Mouse (Mus musculus) stomach, embryonic 14.5 days (tissue): ENCODE measurements around the gene Gm20388. TPM values are rescaled to one million over a fixed set of nuclear protein-coding genes. Genes with fewer than 3 reads are reported as not detected.

Experiments used
- ATAC-seq: fragments of 200-750 bp; cut with Nextera tagmentation; 2 replicates; pipeline ENCODE4 v1.8.0; 2017; ENCODE audit warnings: low read depth, moderate TSS enrichment; ENCODE audit not compliant: insufficient number of reproducible peaks, insufficient read depth, low FRiP score
- H3K27ac ChIP-seq: fragments of 300-500 bp; sonication (generic); 2 replicates; pipeline ENCODE4 v1.5.1; 2014; ENCODE audit warnings: mild to moderate bottlenecking, low read length, moderate library complexity, mixed read lengths
- H3K27me3 ChIP-seq: fragments of 300-500 bp; sonication (generic); 2 replicates; pipeline ENCODE4 v1.6.1; 2014; ENCODE audit warnings: low read length, control low read depth, mixed read lengths; ENCODE audit not compliant: control insufficient read depth, insufficient read depth
- H3K36me3 ChIP-seq: fragments of 300-500 bp; sonication (generic); 2 replicates; pipeline ENCODE4 v1.6.1; 2014; ENCODE audit warnings: mild to moderate bottlenecking, control low read depth, low read length, moderate library complexity, mixed read lengths; ENCODE audit not compliant: control insufficient read depth, insufficient read depth
- H3K4me1 ChIP-seq: fragments of 300-500 bp; sonication (generic); 2 replicates; pipeline ENCODE4 v1.6.1; 2014; ENCODE audit warnings: low read length, control low read depth, mixed read lengths; ENCODE audit not compliant: control insufficient read depth, insufficient read depth
- H3K4me2 ChIP-seq: fragments of 300-500 bp; sonication (generic); replicated peaks from 2 replicates; pipeline ENCODE4 v1.6.1; 2014; ENCODE audit warnings: low read depth, low read length, control low read depth
- H3K4me3 ChIP-seq: fragments of 300-500 bp; sonication (generic); 2 replicates; pipeline ENCODE4 v1.5.1; 2014; ENCODE audit warnings: low read depth, low read length, control low read depth
- H3K9ac ChIP-seq: fragments of 300-500 bp; sonication (generic); replicated peaks from 2 replicates; pipeline ENCODE4 v1.6.1; 2014; ENCODE audit warnings: low read depth, mild to moderate bottlenecking, control low read depth, low read length, moderate library complexity, mixed read lengths
- H3K9me3 ChIP-seq: fragments of 300-500 bp; sonication (generic); 2 replicates; pipeline ENCODE4 v1.6.1; 2016; ENCODE audit warnings: low read depth, low read length, control low read depth; ENCODE audit not compliant: control insufficient read depth
- WGBS: fragments of 180-500 bp; shearing (Covaris S2); extraction: QIAGEN DNeasy Blood & Tissue Kit; methylation state at CpG from one replicate; pipeline ENCODE4 v1.1.7; 2014; 5-methylcytosine and 5-hydroxymethylcytosine counted together
- polyA plus RNA-seq: library from polyadenylated mRNA; unstranded; fragments of >200 nt; fragmentation: Nextera tagmentation; extraction: Ambion mirVana; gene quantifications from 2 replicates; pipeline ENCODE4 v1.2.1, GENCODE M21; 2014

Gm20388 gene
- polyA plus RNA-seq, 1 experiment from 2014 or later, result 11.4 TPM

GRCm38 (mm10) chr8:122962046-122962445 lies 3051.4 kb downstream of the Gm20388 start:
- Histone ChIP-seq H3K36me3 (no peaks in the 10 kb centered on the region), H3K9me3 (no peaks in the 10 kb centered on the region), H3K9ac (no peak overlapping the region), H3K4me2 (no peak overlapping the region), H3K27me3 (no peaks in the 10 kb centered on the region), H3K27ac (no peak overlapping the region), H3K4me3 (no peak overlapping the region), H3K4me1 (peaks cover 27% of the 10 kb centered on the region)
- ATAC-seq, result no peak
- WGBS, result 53% methylated on average over 5 of the region's 5 CpGs

DNA sequence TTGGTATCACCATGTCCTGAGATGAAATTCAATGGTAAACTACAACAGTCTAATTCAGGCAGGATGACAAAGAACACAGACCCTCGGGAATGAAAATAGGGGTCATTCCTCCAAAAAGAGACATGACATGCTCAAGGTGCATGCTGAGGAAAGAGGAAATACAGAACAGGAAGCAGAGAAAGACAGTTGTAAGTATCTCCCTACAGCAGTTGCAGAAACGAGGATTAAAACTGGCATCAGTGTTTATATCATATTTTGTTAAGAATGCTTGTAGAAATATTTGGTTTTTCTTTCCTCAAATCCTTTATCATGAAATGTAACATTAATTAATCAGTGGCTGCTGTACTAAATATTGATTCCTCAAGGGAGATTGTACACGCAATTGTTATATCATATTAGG lies 3056.0 kb downstream of the Gm20388 start:
- Histone ChIP-seq H3K4me1 (peaks cover 15% of the 10 kb centered on the region), H3K36me3 (peaks cover 2% of the 10 kb centered on the region; the same call in 1 of the 2 replicates), H3K27ac (no peak overlapping the region), H3K4me3 (no peak overlapping the region), H3K9me3 (no peaks in the 10 kb centered on the region), H3K4me2 (no peak overlapping the region), H3K27me3 (no peaks in the 10 kb centered on the region), H3K9ac (no peak overlapping the region)
- ATAC-seq, result no peak
- WGBS, result 69% methylated on average over 3 of the region's 3 CpGs

DNA sequence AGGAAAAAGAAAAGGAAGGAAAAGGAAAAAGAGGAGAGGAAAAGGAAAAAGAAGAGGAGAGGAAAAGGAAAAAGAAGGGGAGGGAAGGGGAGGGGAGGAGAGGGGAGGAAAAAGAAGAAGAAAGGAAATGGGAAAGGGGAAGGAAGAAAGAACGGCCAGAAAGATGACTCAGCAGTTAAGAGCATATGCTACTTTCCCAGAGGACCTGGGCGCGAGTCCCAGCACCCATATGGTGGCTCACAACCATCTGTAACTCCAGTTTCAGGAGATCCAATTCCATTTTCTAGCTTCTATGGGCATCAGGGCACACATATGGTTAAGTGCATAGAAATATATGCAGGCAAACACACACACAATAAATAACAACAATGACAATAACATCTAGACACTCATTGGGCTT lies 3057.5 kb downstream of the Gm20388 start:
- no peak for ATAC-seq
- Histone ChIP-seq H3K9me3 (no peaks in the 10 kb centered on the region), H3K9ac (no peak overlapping the region), H3K36me3 (peaks cover 2% of the 10 kb centered on the region; the same call in 1 of the 2 replicates), H3K4me2 (no peak overlapping the region), H3K4me1 (0 out of 2 replicates have a peak, but pooled peaks cover 3% of the 10 kb centered on the region), H3K4me3 (no peak overlapping the region), H3K27me3 (no peaks in the 10 kb centered on the region), H3K27ac (no peak overlapping the region)
- 90% methylated on average over 3 of the region's 3 CpGs for WGBS

GRCm38 (mm10) chr8:122969964-122970620 lies 3059.5 kb downstream of the Gm20388 start:
- H3K4me3 ChIP-seq, result no peak overlapping the region
- H3K9ac ChIP-seq, result no peak overlapping the region
- H3K27me3 ChIP-seq, result no peaks in the 10 kb centered on the region
- H3K4me2 ChIP-seq, result no peak overlapping the region
- H3K27ac ChIP-seq, result no peak overlapping the region
- peaks cover 2% of the 10 kb centered on the region; the same call in 1 of the 2 replicates for H3K36me3 ChIP-seq
- no peaks in the 10 kb centered on the region for H3K9me3 ChIP-seq
- no peaks in the 10 kb centered on the region for H3K4me1 ChIP-seq
- WGBS, result 81% methylated on average over 3 of the region's 3 CpGs
- no peak for ATAC-seq

DNA sequence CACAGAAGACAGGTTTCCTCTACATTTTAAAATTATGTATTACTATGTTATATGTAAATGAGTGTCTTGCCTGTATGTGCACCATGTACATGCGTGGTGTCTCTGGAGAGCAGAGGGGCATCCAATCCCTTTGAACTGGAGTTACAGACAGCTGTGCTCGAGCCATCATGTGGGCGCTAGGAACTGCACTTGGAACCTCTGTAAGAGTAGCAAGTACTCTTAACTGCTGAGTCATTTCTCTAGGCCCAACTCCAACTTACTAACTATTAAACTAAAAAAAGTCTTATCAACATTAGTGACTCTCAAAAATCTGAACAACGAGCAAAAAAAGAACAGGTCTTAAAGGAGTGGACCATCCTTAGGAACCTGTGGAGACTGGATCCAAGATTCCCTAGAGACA lies 3065.4 kb downstream of the Gm20388 start:
- H3K4me1 ChIP-seq, result no peaks in the 10 kb centered on the region
- no peak overlapping the region for H3K4me2 ChIP-seq
- 90% methylated on average over 4 of the region's 4 CpGs for WGBS
- no peaks in the 10 kb centered on the region for H3K36me3 ChIP-seq
- no peaks in the 10 kb centered on the region for H3K27me3 ChIP-seq
- no peaks in the 10 kb centered on the region for H3K9me3 ChIP-seq
- no peak overlapping the region for H3K4me3 ChIP-seq
- no peak overlapping the region for H3K27ac ChIP-seq
- H3K9ac ChIP-seq, result no peak overlapping the region
- no peak for ATAC-seq

DNA sequence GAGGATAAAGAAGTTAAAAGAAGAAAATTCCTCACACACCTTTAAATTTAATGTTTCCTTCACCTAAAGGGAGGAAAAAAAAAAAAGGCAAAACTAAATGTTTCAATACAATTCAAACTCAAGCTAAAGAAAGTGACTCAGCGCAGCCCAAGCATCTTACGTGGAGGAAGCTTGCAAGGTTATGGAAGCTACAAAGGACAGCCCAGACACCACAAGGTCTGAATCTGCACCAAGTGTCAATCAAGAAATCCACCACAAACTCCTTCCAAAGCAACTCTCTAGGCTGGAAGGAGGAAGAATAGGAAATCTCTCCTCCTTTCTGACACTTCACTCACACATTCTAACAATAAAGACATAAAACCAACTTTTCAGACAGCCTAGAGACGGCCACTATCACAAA lies 3068.8 kb downstream of the Gm20388 start:
- no peak for ATAC-seq
- no peaks in the 10 kb centered on the region for H3K36me3 ChIP-seq
- H3K9me3 ChIP-seq, result no peaks in the 10 kb centered on the region
- no peaks in the 10 kb centered on the region for H3K27me3 ChIP-seq
- H3K4me3 ChIP-seq, result no peak overlapping the region
- no peaks in the 10 kb centered on the region for H3K4me1 ChIP-seq
- no peak overlapping the region for H3K4me2 ChIP-seq
- H3K9ac ChIP-seq, result no peak overlapping the region
- 76% methylated on average over 3 of the region's 3 CpGs for WGBS
- no peak overlapping the region for H3K27ac ChIP-seq

DNA sequence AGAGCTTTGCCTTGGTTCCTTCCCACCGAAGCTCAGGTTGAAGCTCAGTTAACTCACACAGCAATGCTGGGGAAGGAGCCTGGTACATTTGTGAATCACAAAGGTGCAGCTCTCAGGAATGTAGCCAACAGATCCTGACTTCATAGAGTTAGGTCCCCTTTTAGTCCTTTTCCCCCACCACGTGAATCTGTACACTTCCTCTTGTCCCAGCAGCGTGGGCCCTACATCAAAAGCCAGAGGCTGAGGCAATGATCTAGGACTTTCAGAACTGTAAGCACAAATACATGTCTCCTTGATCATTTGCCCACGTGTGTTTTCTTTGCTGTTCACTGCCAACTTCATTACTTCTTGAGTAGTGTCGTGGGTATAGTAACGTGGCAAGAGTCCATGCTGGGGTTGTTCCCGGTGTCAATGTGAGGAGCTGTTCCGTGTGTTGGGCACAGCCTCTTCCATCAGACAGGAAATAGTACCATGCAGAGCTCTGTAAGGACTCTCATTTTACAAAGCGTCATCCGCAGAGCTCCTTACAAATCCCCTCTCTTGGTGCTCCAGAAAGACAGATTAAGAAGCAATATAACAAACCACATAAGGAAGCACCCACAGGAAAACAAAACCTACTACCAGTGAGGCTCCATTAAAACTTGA lies 3069.3 kb downstream of the Gm20388 start:
- H3K27me3 ChIP-seq, result no peaks in the 10 kb centered on the region
- H3K4me2 ChIP-seq, result no peak overlapping the region
- no peak for ATAC-seq
- no peaks in the 10 kb centered on the region for H3K4me1 ChIP-seq
- no peaks in the 10 kb centered on the region for H3K9me3 ChIP-seq
- no peak overlapping the region for H3K9ac ChIP-seq
- H3K27ac ChIP-seq, result no peak overlapping the region
- 75% methylated on average over 10 of the region's 10 CpGs for WGBS
- no peak overlapping the region for H3K4me3 ChIP-seq
- no peaks in the 10 kb centered on the region for H3K36me3 ChIP-seq

GRCm38 (mm10) chr8:122981646-122982045 lies 3071.0 kb downstream of the Gm20388 start:
- H3K27ac ChIP-seq, result no peak overlapping the region
- ATAC-seq, result no peak
- H3K27me3 ChIP-seq, result no peaks in the 10 kb centered on the region
- H3K9me3 ChIP-seq, result no peaks in the 10 kb centered on the region
- peaks cover 7% of the 10 kb centered on the region; the same call in 1 of the 2 replicates for H3K4me1 ChIP-seq
- H3K4me3 ChIP-seq, result no peak overlapping the region
- no peak overlapping the region for H3K9ac ChIP-seq
- WGBS, result 80% methylated on average over 5 of the region's 5 CpGs
- H3K4me2 ChIP-seq, result no peak overlapping the region
- H3K36me3 ChIP-seq, result no peaks in the 10 kb centered on the region
